Mouse (Mus musculus) left cerebral cortex, postnatal 4 days (tissue): ENCODE data around the gene Pabpc5. TPM values are rescaled to one million over a fixed set of nuclear protein-coding genes. Genes with fewer than 3 reads are reported as not detected.
A peak's percentile ranks its signal among the peaks of the same experiment; 100 is the strongest.

Experiments
- DNase-seq: peaks from one replicate; pipeline ENCODE4 v3.0.0-alpha.2; 2022
- intact Hi-C: fragments of 180-260 bp; cut with DNase I; formaldehyde crosslinking; loops from one replicate; pipeline ENCODE4 v1.15.1; 2025
- total RNA-seq, 2 experiments: library from RNA; stranded (reverse); gene quantifications; 2 replicates each; pipeline ENCODE4 v1.2.3; 2021

Pabpc5 gene
- total RNA-seq: 10 to 100 TPM in 1 of 2 experiments, 1 to 10 TPM in 1; 9.5 to 10.5 TPM

DNA sequence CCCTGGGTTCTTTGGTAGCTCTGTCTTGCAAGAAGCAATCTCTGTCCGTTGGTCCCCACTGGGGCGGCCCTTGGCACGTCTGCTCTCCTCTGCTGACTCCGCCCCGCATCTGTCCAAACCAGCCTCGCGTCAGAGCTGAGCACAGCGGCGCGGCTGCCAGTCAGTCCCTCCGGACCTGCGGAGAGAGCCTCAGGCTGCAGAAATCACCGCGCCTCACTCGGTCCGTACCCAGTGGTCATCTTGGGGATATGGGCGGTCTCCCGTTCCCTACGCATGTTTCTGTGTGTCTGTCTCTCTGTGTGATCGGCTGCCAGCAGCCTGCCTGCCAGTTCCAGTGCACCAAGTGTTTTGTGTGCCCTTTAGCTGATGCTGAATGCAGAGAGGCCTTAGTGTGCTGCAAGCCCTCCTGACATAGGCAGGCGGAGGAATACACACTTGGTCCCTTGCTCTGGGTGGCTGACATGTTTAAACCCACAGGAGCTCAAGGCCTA is at the start of gene Pabpc5:
Gene Pabpc5, plus strand, starts transcription at position 116 of the 491 bp plus-strand sequence.
- peak; percentile 83 for DNase-seq
- intact Hi-C loops: no loop called here

DNA sequence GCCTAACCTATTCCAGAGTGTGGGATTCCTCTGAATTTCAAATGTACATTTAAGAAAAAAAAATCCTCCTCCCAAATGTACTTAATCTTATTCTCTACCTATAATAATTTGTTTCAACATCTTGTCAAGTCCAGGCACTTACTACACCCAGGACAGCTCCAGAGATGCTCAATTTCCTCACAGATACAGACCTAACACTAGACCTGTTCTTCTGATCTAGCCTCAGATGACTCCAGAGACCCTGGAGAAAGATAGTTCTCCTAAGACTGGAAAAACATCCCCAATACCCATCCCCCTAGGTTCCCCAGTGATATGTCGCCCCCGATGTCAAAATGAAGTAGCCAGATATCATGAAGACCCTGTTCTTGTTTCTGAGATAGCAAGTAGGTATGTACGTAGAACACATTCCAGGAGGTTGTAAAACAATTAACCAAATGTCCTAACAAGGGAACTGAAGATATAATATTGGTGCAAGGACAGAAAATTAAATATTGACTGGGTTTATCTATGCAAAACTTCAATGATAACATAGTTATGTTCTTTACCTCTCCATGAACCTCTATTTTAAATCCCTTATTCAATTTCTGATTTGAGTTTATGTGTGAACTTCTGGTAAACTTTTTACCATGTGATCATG is 39.9 kb upstream of the Pabpc5 start:
- intact Hi-C loops: no loop called here
- no peak for DNase-seq

DNA sequence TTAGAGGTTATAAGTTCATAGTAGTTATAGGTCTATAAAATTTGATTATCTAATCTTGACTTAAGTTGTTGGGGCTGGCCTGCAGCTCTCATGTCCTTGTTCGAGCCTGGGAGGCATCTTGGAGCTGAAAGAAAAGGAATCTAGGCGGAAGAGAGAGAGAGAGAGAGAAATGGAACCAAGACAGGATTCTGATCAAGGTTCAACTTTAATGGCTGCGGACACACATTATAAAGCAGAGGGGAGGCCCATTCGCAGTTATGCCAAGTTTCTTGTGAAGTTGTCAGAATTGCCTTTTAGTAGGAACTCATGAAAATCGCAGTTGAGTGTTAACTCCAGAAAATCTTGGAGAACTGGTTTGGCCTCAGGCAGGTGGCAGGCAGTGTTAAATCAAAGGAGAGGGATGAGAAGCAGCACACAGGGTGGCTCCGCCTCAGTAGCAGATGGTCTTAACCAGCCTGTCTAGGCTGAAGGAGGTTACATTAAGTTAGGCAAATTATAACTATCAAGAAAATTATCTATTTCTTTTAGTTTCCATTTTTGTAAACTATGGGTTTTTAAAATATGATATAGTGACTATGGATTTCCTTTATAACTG is 38.6 kb upstream of the Pabpc5 start:
- intact Hi-C loops: no loop called here
- no peak for DNase-seq

DNA sequence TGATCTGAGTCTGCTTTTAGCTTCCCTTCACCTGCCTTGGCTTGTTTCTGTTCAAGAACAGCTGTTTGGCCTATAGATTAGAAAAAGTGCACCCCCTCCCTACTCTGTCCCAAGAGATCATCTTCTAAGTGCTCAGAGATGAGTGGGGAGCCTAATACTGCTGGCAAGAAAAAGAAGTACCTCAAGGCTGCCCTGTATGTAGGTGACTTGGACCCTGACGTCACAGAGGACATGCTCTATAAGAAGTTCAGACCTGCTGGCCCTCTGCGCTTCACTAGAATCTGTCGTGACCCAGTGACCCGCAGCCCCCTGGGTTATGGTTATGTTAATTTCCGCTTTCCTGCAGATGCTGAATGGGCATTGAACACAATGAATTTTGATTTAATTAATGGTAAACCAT is 856 bp downstream of the Pabpc5 start:
- no peak for DNase-seq
- intact Hi-C loops: no loop called here
